Mouse (Mus musculus) hindlimb bud, embryonic 11.5 days (tissue): ENCODE data around the gene Pou3f1.

Source experiments
- DNase-seq: peaks from one replicate; pipeline ENCODE4 v3.0.0-alpha.2; 2012; ENCODE audit warnings: low read depth, low spot score; ENCODE audit errors: extremely low spot score

Gene Pou3f1

GRCm38 (mm10) chr4:124709961-124710446, 53.4 kb downstream of the Pou3f1 start:
- no peak for DNase-seq
